Mouse (Mus musculus) liver, postnatal 0 days (tissue): ENCODE measurements around the gene Gyg.
"Not testable (repeated sequence)": the region's sequence is repeated elsewhere in the genome, so short reads cannot be mapped to it uniquely, and the experiment has no call there.

Experiments used
- CTCF ChIP-seq: sonication (generic); IDR thresholded peaks from 2 replicates; pipeline ENCODE4 v1.5.1; 2016; ENCODE audit warnings: antibody characterized with exemption, low read depth
- EP300 ChIP-seq: IDR thresholded peaks from 2 replicates; pipeline ENCODE4 v1.6.1; 2016; ENCODE audit warnings: antibody characterized with exemption, low read depth, mild to moderate bottlenecking

DNA sequence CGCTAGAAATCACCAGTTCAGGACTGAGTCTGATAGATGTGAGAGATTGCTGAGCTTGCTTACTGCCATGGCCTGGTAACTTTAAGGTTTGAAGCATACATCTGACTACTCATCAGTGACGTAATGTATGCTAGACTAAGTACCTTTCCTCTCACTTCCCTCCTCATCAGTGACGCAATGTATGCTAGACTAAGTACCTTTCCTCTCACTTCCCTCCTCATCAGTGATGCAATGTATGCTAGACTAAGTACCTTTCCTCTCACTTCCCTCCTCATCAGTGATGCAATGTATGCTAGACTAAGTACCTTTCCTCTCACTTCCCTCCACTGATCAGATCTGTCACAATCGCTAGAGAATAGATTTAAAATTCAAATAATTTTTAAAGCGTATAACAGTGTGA, 33.5 kb downstream of the Gyg start:
- TF ChIP-seq CTCF, EP300: not testable (repeated sequence)
